Mouse (Mus musculus) brown adipose tissue, adult 24 weeks (tissue): ENCODE data around the gene Krr1. TPM values are rescaled to one million over a fixed set of nuclear protein-coding genes. Genes with fewer than 3 reads are reported as not detected.

Experiments used
- H3K27ac ChIP-seq: fragments of 200-500 bp; replicated peaks from 2 replicates; pipeline ENCODE4 v1.5.1; 2012; ENCODE audit warnings: low read depth, mild to moderate bottlenecking, low read length
- H3K4me1 ChIP-seq: fragments of 200-500 bp; 2 replicates; pipeline ENCODE4 v1.6.1; 2012; ENCODE audit warnings: low read length, mixed read lengths; ENCODE audit not compliant: control insufficient read depth, insufficient read depth, insufficient read length
- H3K4me3 ChIP-seq: fragments of 200-500 bp; 2 replicates; pipeline ENCODE4 v1.5.1; 2012; ENCODE audit warnings: low read depth, mild to moderate bottlenecking, low read length, moderate library complexity; ENCODE audit not compliant: insufficient read depth
- polyA plus RNA-seq: library from polyadenylated mRNA; stranded (reverse); fragments of >200 nt; gene quantifications from 2 replicates; pipeline ENCODE4 v1.2.4, GENCODE M21; 2012; ENCODE audit not compliant: missing spikeins, insufficient read depth, insufficient read length

Krr1 gene
- 16.0 and 17.2 TPM in 2 replicates for polyA plus RNA-seq

GRCm38 (mm10) chr10:111972542-111973361, at the start of gene Krr1:
Gene Krr1 (plus strand): TSS chr10:111972664.
- Histone ChIP-seq H3K4me3 (peak within 1 kb of the TSS; percentile 78), H3K27ac (peak within 1 kb of the TSS; percentile 63), H3K4me1 (peaks cover 4% of the 10 kb centered on the region; the same call in 1 of the 2 replicates)

- no peaks in the 10 kb centered on the region for H3K4me1 ChIP-seq
- no peak overlapping the region for H3K4me3 ChIP-seq
- H3K27ac ChIP-seq: no peak overlapping the region
Observed at GRCm38 (mm10) chr10:111923503-111924135, 48.8 kb upstream of the Krr1 start.

- H3K4me3 ChIP-seq: no peak overlapping the region
- H3K27ac ChIP-seq: no peak overlapping the region
- H3K4me1 ChIP-seq: no peaks in the 10 kb centered on the region
Observed at GRCm38 (mm10) chr10:111924141-111924540, 48.3 kb upstream of the Krr1 start.

GRCm38 (mm10) chr10:111924716-111925488, 47.6 kb upstream of the Krr1 start:
- Histone ChIP-seq H3K4me3 (no peak overlapping the region), H3K4me1 (no peaks in the 10 kb centered on the region), H3K27ac (no peak overlapping the region)

- H3K4me1 ChIP-seq: no peaks in the 10 kb centered on the region
- no peak overlapping the region for H3K4me3 ChIP-seq
Observed at GRCm38 (mm10) chr10:111925489-111925860, 47.0 kb upstream of the Krr1 start.

GRCm38 (mm10) chr10:111932621-111933345, 39.7 kb upstream of the Krr1 start:
- no peak overlapping the region for H3K27ac ChIP-seq
- H3K4me3 ChIP-seq: no peak overlapping the region
- H3K4me1 ChIP-seq: peaks cover 3% of the 10 kb centered on the region; the same call in 1 of the 2 replicates

More at GRCm38 (mm10) chr10:111925489-111925860, 47.0 kb upstream of the Krr1 start:
- H3K27ac ChIP-seq: no peak overlapping the region

GRCm38 (mm10) chr10:111935207-111935606, 37.3 kb upstream of the Krr1 start:
- Histone ChIP-seq H3K27ac (no peak overlapping the region), H3K4me1 (peaks cover 3% of the 10 kb centered on the region; the same call in 1 of the 2 replicates), H3K4me3 (no peak overlapping the region)

GRCm38 (mm10) chr10:111936021-111936420, 36.4 kb upstream of the Krr1 start:
- 0 out of 2 replicates have a peak overlapping the region, but pooled peaks have one; percentile 0 for H3K27ac ChIP-seq
- no peak overlapping the region for H3K4me3 ChIP-seq
- H3K4me1 ChIP-seq: peaks cover 3% of the 10 kb centered on the region; the same call in 1 of the 2 replicates

- H3K27ac ChIP-seq: peak overlapping the region; percentile 60; the same call in 1 of the 2 replicates
- H3K4me3 ChIP-seq: no peak overlapping the region
- peaks cover 3% of the 10 kb centered on the region; the same call in 1 of the 2 replicates for H3K4me1 ChIP-seq
Observed at GRCm38 (mm10) chr10:111936491-111937145, 35.8 kb upstream of the Krr1 start.

GRCm38 (mm10) chr10:111937146-111937534, 35.3 kb upstream of the Krr1 start:
- Histone ChIP-seq H3K27ac (peak overlapping the region; percentile 60), H3K4me1 (peaks cover 3% of the 10 kb centered on the region; the same call in 1 of the 2 replicates), H3K4me3 (no peak overlapping the region)

- no peaks in the 10 kb centered on the region for H3K4me1 ChIP-seq
- H3K4me3 ChIP-seq: no peak overlapping the region
- H3K27ac ChIP-seq: no peak overlapping the region
Observed at GRCm38 (mm10) chr10:111943026-111943425, 29.4 kb upstream of the Krr1 start.

- H3K4me3 ChIP-seq: no peak overlapping the region
- no peaks in the 10 kb centered on the region for H3K4me1 ChIP-seq
- no peak overlapping the region for H3K27ac ChIP-seq
Observed at GRCm38 (mm10) chr10:111945563-111945962, 26.9 kb upstream of the Krr1 start.

GRCm38 (mm10) chr10:111948041-111948440, 24.4 kb upstream of the Krr1 start:
- Histone ChIP-seq H3K4me3 (no peak overlapping the region), H3K27ac (no peak overlapping the region), H3K4me1 (no peaks in the 10 kb centered on the region)

- Histone ChIP-seq H3K4me3 (no peak overlapping the region), H3K4me1 (no peaks in the 10 kb centered on the region), H3K27ac (no peak overlapping the region)
Observed at GRCm38 (mm10) chr10:111949008-111949407, 23.5 kb upstream of the Krr1 start.
